Mouse (Mus musculus): ENCODE results near the gene Zfp142. TPM values are rescaled to one million over a fixed set of nuclear protein-coding genes. Genes with fewer than 3 reads are reported as not detected.

Gene Zfp142
- 9.7 and 10.2 TPM in 2 replicates for polyA plus RNA-seq (2014; fragmentation: Nextera tagmentation; extraction: Ambion mirVana)

DNA sequence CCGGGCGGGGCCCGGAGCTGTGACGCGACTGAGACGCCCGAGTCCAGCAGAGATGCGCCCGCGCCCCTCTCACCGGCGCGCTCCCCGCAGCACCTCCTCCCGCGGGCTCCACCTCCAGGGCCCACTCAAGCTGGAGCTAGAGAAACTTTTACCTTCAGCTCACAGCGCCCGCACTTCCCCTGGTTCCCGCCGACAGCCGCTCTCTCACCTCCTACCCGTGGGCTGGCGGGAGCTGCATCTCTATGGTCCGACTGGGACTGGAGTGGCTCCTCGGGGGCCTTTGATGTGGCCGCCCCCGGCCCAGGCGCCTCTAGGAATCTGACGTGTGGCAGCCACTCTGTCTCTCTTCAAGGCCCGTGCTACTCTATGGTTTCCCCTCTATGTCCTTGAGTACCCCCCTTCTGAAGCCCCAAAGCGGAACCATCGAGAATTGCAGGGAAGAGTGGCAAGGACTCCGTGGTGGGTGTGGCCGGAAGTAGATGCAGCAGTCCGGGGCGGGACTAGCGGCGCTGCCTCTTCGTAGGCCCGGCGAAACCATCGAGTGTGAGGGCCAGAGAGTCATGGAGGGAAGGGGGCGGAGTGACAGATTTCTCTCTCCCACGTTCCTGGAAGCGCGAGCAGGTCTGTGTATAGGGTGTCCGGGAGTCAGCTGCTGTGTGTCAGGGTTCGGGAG, at the start of gene Zfp142, which contains the start of gene Bcs1l:
Gene Zfp142 (minus strand): TSS at position 474 of the 673 bp plus-strand sequence.
Gene Bcs1l (plus strand): TSS at position 517 of the 673 bp plus-strand sequence.
- H3K27ac ChIP-seq (ENCODE audit: low read depth, low read length), result peak within 1 kb of the TSS; percentile 67
- peaks cover 5% of the 10 kb centered on the region; the same call in 1 of the 2 replicates for H3K36me3 ChIP-seq (ENCODE audit: control insufficient read depth, insufficient read depth, low read length)
- DNase-seq (ENCODE audit: low spot score) (peak; percentile 98), ATAC-seq (ENCODE audit: insufficient read depth, low FRiP score, low TSS enrichment) (peak; percentile 99)
- H3K4me1 ChIP-seq (ENCODE audit: control insufficient read depth, insufficient read depth, low read length), result peaks cover 13% of the 10 kb centered on the region
- no peaks in the 10 kb centered on the region for H3K9me3 ChIP-seq (ENCODE audit: control insufficient read depth, low read length)
- peak within 1 kb of the TSS; percentile 93 for H3K4me3 ChIP-seq (ENCODE audit: low read depth, low read length)
- H3K4me2 ChIP-seq (ENCODE audit: low read depth), result peak within 1 kb of the TSS; percentile 89
- H3K27me3 ChIP-seq (ENCODE audit: control insufficient read depth, insufficient read depth, low read length), result no peaks in the 10 kb centered on the region
- under 1% methylated on average over 47 of the region's 48 CpGs for WGBS
- H3K9ac ChIP-seq (ENCODE audit: low read length), result peak within 1 kb of the TSS; percentile 79

- H3K27ac ChIP-seq (ENCODE audit: low read depth, low read length), result no peak overlapping the region
- H3K4me2 ChIP-seq (ENCODE audit: low read depth), result no peak overlapping the region
- DNase-seq (ENCODE audit: low spot score) (no peak), ATAC-seq (ENCODE audit: insufficient read depth, low FRiP score, low TSS enrichment) (no peak)
- no peaks in the 10 kb centered on the region for H3K9me3 ChIP-seq (ENCODE audit: control insufficient read depth, low read length)
- H3K4me1 ChIP-seq (ENCODE audit: control insufficient read depth, insufficient read depth, low read length), result no peaks in the 10 kb centered on the region
- H3K9ac ChIP-seq (ENCODE audit: low read length), result no peak overlapping the region
- H3K27me3 ChIP-seq (ENCODE audit: control insufficient read depth, insufficient read depth, low read length), result no peaks in the 10 kb centered on the region
- WGBS, result 84% methylated on average over 4 of the region's 4 CpGs
- no peaks in the 10 kb centered on the region for H3K36me3 ChIP-seq (ENCODE audit: control insufficient read depth, insufficient read depth, low read length)
- H3K4me3 ChIP-seq (ENCODE audit: low read depth, low read length), result no peak overlapping the region
These were observed 44.7 kb upstream of the Zfp142 start for GRCm38 (mm10) chr1:74632734-74633133.

GRCm38 (mm10) chr1:74628001-74628400, 40.0 kb upstream of the Zfp142 start:
- Histone ChIP-seq H3K4me2 (ENCODE audit: low read depth) (no peak overlapping the region), H3K4me3 (ENCODE audit: low read depth, low read length) (no peak overlapping the region), H3K27me3 (ENCODE audit: control insufficient read depth, insufficient read depth, low read length) (no peaks in the 10 kb centered on the region), H3K27ac (ENCODE audit: low read depth, low read length) (no peak overlapping the region), H3K36me3 (ENCODE audit: control insufficient read depth, insufficient read depth, low read length) (0 out of 2 replicates have a peak, but pooled peaks cover 2% of the 10 kb centered on the region), H3K9ac (ENCODE audit: low read length) (no peak overlapping the region), H3K9me3 (ENCODE audit: control insufficient read depth, low read length) (no peaks in the 10 kb centered on the region), H3K4me1 (ENCODE audit: control insufficient read depth, insufficient read depth, low read length) (no peaks in the 10 kb centered on the region)
- no peak for DNase-seq (ENCODE audit: low spot score)
- 48% methylated on average over 7 of the region's 7 CpGs for WGBS
- ATAC-seq (ENCODE audit: insufficient read depth, low FRiP score, low TSS enrichment), result no peak

GRCm38 (mm10) chr1:74626076-74626475, 38.0 kb upstream of the Zfp142 start:
- DNase-seq (ENCODE audit: low spot score), result no peak
- Histone ChIP-seq H3K27ac (ENCODE audit: low read depth, low read length) (no peak overlapping the region), H3K4me2 (ENCODE audit: low read depth) (no peak overlapping the region), H3K9ac (ENCODE audit: low read length) (no peak overlapping the region), H3K9me3 (ENCODE audit: control insufficient read depth, low read length) (no peaks in the 10 kb centered on the region), H3K4me3 (ENCODE audit: low read depth, low read length) (no peak overlapping the region), H3K36me3 (ENCODE audit: control insufficient read depth, insufficient read depth, low read length) (0 out of 2 replicates have a peak, but pooled peaks cover 2% of the 10 kb centered on the region), H3K27me3 (ENCODE audit: control insufficient read depth, insufficient read depth, low read length) (no peaks in the 10 kb centered on the region), H3K4me1 (ENCODE audit: control insufficient read depth, insufficient read depth, low read length) (no peaks in the 10 kb centered on the region)
- ATAC-seq (ENCODE audit: insufficient read depth, low FRiP score, low TSS enrichment), result no peak
- WGBS, result 88% methylated on average over 4 of the region's 4 CpGs

GRCm38 (mm10) chr1:74624183-74624582, 36.1 kb upstream of the Zfp142 start:
- 0 out of 2 replicates have a peak, but pooled peaks cover 2% of the 10 kb centered on the region for H3K36me3 ChIP-seq (ENCODE audit: control insufficient read depth, insufficient read depth, low read length)
- 100% methylated on average over 1 of the region's 1 CpGs for WGBS
- H3K9ac ChIP-seq (ENCODE audit: low read length), result no peak overlapping the region
- H3K4me1 ChIP-seq (ENCODE audit: control insufficient read depth, insufficient read depth, low read length), result no peaks in the 10 kb centered on the region
- H3K9me3 ChIP-seq (ENCODE audit: control insufficient read depth, low read length), result no peaks in the 10 kb centered on the region
- ATAC-seq (ENCODE audit: insufficient read depth, low FRiP score, low TSS enrichment), result no peak
- no peak overlapping the region for H3K4me2 ChIP-seq (ENCODE audit: low read depth)
- no peak for DNase-seq (ENCODE audit: low spot score)
- no peak overlapping the region for H3K4me3 ChIP-seq (ENCODE audit: low read depth, low read length)
- no peaks in the 10 kb centered on the region for H3K27me3 ChIP-seq (ENCODE audit: control insufficient read depth, insufficient read depth, low read length)
- H3K27ac ChIP-seq (ENCODE audit: low read depth, low read length), result no peak overlapping the region

GRCm38 (mm10) chr1:74601267-74601962, 13.4 kb upstream of the Zfp142 start, which contains the start of the genes Rnf25 and Stk36:
TSS of gene Rnf25 (minus strand) at chr1:74601397.
TSS of gene Stk36 (plus strand) at chr1:74601445.
- Histone ChIP-seq H3K4me2 (ENCODE audit: low read depth) (peak within 1 kb of the TSS; percentile 86), H3K4me1 (ENCODE audit: control insufficient read depth, insufficient read depth, low read length) (peaks cover 6% of the 10 kb centered on the region; the same call in 1 of the 2 replicates), H3K27me3 (ENCODE audit: control insufficient read depth, insufficient read depth, low read length) (no peaks in the 10 kb centered on the region), H3K27ac (ENCODE audit: low read depth, low read length) (no peak within 1 kb of the TSS), H3K9me3 (ENCODE audit: control insufficient read depth, low read length) (no peaks in the 10 kb centered on the region), H3K4me3 (ENCODE audit: low read depth, low read length) (peak within 1 kb of the TSS; percentile 56), H3K9ac (ENCODE audit: low read length) (peak within 1 kb of the TSS; percentile 63), H3K36me3 (ENCODE audit: control insufficient read depth, insufficient read depth, low read length) (peaks cover 7% of the 10 kb centered on the region)
- WGBS, result 10% methylated on average over 25 of the region's 25 CpGs
- ATAC-seq (ENCODE audit: insufficient read depth, low FRiP score, low TSS enrichment) (peak; percentile 78), DNase-seq (ENCODE audit: low spot score) (peak; percentile 86)

DNA sequence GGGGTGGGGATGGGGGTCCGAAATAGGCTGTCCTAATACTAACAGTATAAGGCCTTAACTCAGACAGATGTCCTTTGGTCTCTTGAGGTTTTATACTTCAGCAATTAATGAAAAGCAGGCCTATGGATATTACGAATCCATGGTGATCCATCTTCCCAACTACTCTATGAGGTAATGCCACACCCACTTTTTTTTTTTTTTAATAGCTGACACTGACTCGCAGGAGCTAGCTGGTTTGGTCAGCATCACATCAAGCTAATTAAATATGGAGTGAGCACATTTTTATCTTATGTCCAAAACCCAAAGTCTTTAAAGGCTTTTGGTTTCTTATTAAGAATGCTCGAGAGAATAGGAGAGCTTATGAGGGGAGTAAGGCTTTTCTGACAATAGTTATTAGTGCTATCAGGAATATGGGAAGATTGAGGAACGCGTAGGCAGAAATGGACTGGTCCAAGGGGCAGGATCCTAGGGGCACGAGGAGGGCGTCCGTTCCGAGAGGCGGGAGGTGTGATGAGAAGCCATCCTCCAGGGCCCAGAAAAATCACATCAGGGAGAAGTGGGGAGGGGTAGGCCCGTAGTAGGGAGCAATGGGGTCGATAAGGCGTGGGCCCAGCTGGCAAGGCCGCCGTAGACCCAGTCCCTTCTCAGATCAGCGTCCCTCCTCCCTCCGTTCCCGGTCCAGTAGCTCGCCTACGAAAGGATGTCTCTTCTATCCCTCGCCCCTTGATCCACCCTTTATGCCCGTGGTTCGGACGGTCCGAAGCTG, 12.6 kb upstream of the Zfp142 start:
- H3K4me3 ChIP-seq (ENCODE audit: low read depth, low read length), result peak overlapping the region; percentile 56
- no peak overlapping the region for H3K27ac ChIP-seq (ENCODE audit: low read depth, low read length)
- WGBS, result 9% methylated on average over 26 of the region's 26 CpGs
- peaks cover 6% of the 10 kb centered on the region; the same call in 1 of the 2 replicates for H3K4me1 ChIP-seq (ENCODE audit: control insufficient read depth, insufficient read depth, low read length)
- ATAC-seq (ENCODE audit: insufficient read depth, low FRiP score, low TSS enrichment), result peak; percentile 51
- no peaks in the 10 kb centered on the region for H3K27me3 ChIP-seq (ENCODE audit: control insufficient read depth, insufficient read depth, low read length)
- DNase-seq (ENCODE audit: low spot score), result no peak
- peak overlapping the region; percentile 63 for H3K9ac ChIP-seq (ENCODE audit: low read length)
- H3K36me3 ChIP-seq (ENCODE audit: control insufficient read depth, insufficient read depth, low read length), result peaks cover 9% of the 10 kb centered on the region
- no peaks in the 10 kb centered on the region for H3K9me3 ChIP-seq (ENCODE audit: control insufficient read depth, low read length)
- H3K4me2 ChIP-seq (ENCODE audit: low read depth), result peak overlapping the region; percentile 86

GRCm38 (mm10) chr1:74594434-74594833, 6.4 kb upstream of the Zfp142 start:
- no peaks in the 10 kb centered on the region for H3K9me3 ChIP-seq (ENCODE audit: control insufficient read depth, low read length)
- H3K4me1 ChIP-seq (ENCODE audit: control insufficient read depth, insufficient read depth, low read length), result no peaks in the 10 kb centered on the region
- WGBS, result 88% methylated on average over 8 of the region's 8 CpGs
- no peak overlapping the region for H3K27ac ChIP-seq (ENCODE audit: low read depth, low read length)
- DNase-seq (ENCODE audit: low spot score), result no peak
- peaks cover 27% of the 10 kb centered on the region for H3K36me3 ChIP-seq (ENCODE audit: control insufficient read depth, insufficient read depth, low read length)
- H3K27me3 ChIP-seq (ENCODE audit: control insufficient read depth, insufficient read depth, low read length), result no peaks in the 10 kb centered on the region
- no peak overlapping the region for H3K4me2 ChIP-seq (ENCODE audit: low read depth)
- no peak overlapping the region for H3K4me3 ChIP-seq (ENCODE audit: low read depth, low read length)
- H3K9ac ChIP-seq (ENCODE audit: low read length), result no peak overlapping the region
- no peak for ATAC-seq (ENCODE audit: insufficient read depth, low FRiP score, low TSS enrichment)
